Mouse (Mus musculus) stomach, embryonic 15.5 days (tissue): ENCODE data around the gene Gpbp1l1. TPM values are rescaled to one million over a fixed set of nuclear protein-coding genes. Genes with fewer than 3 reads are reported as not detected.

Source experiments
- ATAC-seq: fragments of 200-750 bp; cut with Nextera tagmentation; 2 replicates; pipeline ENCODE4 v1.8.0; 2017; ENCODE audit warnings: low read depth, moderate number of reproducible peaks, moderate TSS enrichment; ENCODE audit not compliant: insufficient read depth, low FRiP score
- H3K27ac ChIP-seq: fragments of 300-500 bp; sonication (generic); 2 replicates; pipeline ENCODE4 v1.5.1; 2015; ENCODE audit warnings: mild to moderate bottlenecking, inconsistent platforms
- H3K27me3 ChIP-seq: fragments of 300-500 bp; sonication (generic); replicated peaks from 2 replicates; pipeline ENCODE4 v1.6.1; 2015; ENCODE audit warnings: inconsistent platforms
- H3K36me3 ChIP-seq: fragments of 300-500 bp; sonication (generic); 2 replicates; pipeline ENCODE4 v1.6.1; 2015; ENCODE audit warnings: inconsistent platforms
- H3K4me1 ChIP-seq: fragments of 300-500 bp; sonication (generic); 2 replicates; pipeline ENCODE4 v1.6.1; 2015; ENCODE audit warnings: inconsistent platforms
- H3K4me2 ChIP-seq: fragments of 300-500 bp; sonication (generic); 2 replicates; pipeline ENCODE4 v1.6.1; 2015; ENCODE audit warnings: mild to moderate bottlenecking, inconsistent platforms
- H3K4me3 ChIP-seq: fragments of 300-500 bp; sonication (generic); replicated peaks from 2 replicates; pipeline ENCODE4 v1.5.1; 2015; ENCODE audit warnings: inconsistent platforms
- H3K9ac ChIP-seq: fragments of 300-500 bp; sonication (generic); 2 replicates; pipeline ENCODE4 v1.6.1; 2015; ENCODE audit warnings: inconsistent platforms
- H3K9me3 ChIP-seq: fragments of 300-500 bp; sonication (generic); 2 replicates; pipeline ENCODE4 v1.6.1; 2016; ENCODE audit warnings: inconsistent platforms
- WGBS: fragments of 180-500 bp; shearing (Covaris S2); methylation state at CpG from one replicate; pipeline ENCODE4 v1.1.7; 2015; 5-methylcytosine and 5-hydroxymethylcytosine counted together
- polyA plus RNA-seq: library from polyadenylated mRNA; unstranded; fragments of >200 nt; fragmentation: Nextera tagmentation; extraction: Ambion mirVana; gene quantifications from 2 replicates; pipeline ENCODE4 v1.2.1, GENCODE M21; 2015

The Gpbp1l1 gene
- polyA plus RNA-seq, 1 experiment from 2014 or later, result 28.9 TPM

DNA sequence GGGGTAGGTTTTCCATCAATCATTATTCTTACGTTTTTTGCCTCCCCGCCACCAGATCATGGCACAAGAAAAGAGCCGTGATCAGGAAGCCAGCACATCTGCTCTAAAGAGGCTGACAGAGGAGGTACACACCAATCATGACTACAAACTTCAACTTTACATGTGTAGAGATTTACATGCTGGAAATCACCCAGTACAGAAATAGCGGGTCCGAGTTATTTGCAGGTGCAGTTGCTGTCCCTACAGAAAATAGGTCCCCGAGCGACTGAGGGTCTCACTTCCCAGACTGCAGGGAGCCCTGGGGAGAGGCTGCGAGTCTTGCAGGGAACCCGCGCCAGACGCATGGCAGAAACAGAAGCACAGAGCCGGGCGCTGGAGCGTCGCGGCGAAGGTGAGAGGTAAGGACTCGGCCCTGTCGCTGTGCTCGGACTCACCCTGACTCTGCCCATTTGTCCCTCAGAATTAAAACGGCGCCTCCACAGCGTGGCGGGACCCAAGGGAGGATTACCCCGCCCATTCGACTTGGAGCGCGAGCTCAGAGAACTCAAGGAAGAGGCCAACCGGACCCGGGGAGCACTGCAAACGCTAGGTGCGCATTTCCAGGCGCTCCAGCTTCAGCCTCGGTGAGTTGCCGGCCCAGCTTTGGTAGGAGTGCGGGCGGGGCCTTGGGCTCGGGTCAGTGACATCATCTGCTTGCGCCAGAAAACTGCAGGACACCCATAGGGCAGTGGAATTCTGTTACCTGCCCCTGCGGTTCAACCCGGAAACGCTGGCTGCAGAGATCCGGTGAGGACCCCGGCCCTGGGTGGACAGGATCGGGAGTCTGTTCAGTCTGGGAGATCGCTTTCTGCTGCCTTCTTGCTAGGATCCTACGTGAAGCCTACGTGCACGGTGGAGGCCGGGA is 39.8 kb downstream of the Gpbp1l1 start:
- H3K9me3 ChIP-seq, result no peaks in the 10 kb centered on the region
- peak overlapping the region; percentile 94 for H3K4me2 ChIP-seq
- H3K4me3 ChIP-seq, result peak overlapping the region; percentile 58
- H3K36me3 ChIP-seq, result peaks cover 16% of the 10 kb centered on the region
- peaks cover 9% of the 10 kb centered on the region; the same call in 1 of the 2 replicates for H3K4me1 ChIP-seq
- peak overlapping the region; percentile 24 for H3K9ac ChIP-seq
- peak; percentile 97 for ATAC-seq
- WGBS, result under 1% methylated on average over 50 of the region's 50 CpGs
- no peaks in the 10 kb centered on the region for H3K27me3 ChIP-seq
- H3K27ac ChIP-seq, result peak overlapping the region; percentile 67

DNA sequence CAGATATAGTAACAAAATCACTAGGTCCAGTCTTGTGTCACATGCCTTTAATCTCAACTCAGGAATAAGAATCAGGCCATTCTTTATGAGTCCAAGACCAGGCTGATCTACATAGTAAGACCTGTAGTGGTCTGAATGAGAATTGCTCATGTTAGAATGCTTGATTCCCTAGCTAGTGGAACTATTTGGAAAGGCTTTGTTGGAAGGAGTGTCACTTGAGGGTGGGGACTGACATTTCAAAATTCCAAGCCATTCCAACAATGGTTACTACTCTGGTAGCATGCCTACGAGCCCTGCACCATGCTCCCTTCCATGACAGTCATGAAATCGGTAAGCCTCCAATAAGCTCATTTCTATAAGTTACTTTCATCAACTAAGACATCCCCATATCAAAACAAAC is 55.2 kb downstream of the Gpbp1l1 start:
- Histone ChIP-seq H3K36me3 (peaks cover 26% of the 10 kb centered on the region), H3K9me3 (no peaks in the 10 kb centered on the region), H3K4me3 (no peak overlapping the region), H3K27me3 (no peaks in the 10 kb centered on the region), H3K9ac (no peak overlapping the region), H3K4me1 (no peaks in the 10 kb centered on the region), H3K27ac (no peak overlapping the region), H3K4me2 (no peak overlapping the region)
- 96% methylated on average over 2 of the region's 2 CpGs for WGBS
- ATAC-seq, result no peak

DNA sequence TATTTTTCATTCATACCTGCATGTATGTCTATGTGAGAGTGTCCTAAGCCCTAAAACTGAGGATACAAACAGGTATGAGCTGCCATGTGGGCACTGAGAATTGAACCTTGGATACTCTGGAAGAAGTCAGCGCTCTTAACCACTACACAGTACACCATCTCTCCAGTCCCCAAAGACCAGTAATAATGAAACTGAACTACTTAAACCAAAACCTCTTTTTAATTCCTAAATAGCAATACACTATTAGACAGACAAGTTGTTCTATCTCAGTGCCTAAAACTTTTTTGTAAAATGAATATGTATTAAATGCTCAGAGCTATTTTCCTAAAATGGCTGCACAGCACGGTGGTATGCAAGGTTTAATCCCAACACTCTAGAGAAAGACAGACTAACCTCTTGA is 57.8 kb downstream of the Gpbp1l1 start:
- Histone ChIP-seq H3K4me1 (no peaks in the 10 kb centered on the region), H3K27ac (no peak overlapping the region), H3K4me3 (no peak overlapping the region), H3K9me3 (no peaks in the 10 kb centered on the region), H3K27me3 (no peaks in the 10 kb centered on the region), H3K9ac (no peak overlapping the region), H3K36me3 (peaks cover 16% of the 10 kb centered on the region), H3K4me2 (no peak overlapping the region)
- no peak for ATAC-seq
- 98% methylated on average over 2 of the region's 2 CpGs for WGBS

DNA sequence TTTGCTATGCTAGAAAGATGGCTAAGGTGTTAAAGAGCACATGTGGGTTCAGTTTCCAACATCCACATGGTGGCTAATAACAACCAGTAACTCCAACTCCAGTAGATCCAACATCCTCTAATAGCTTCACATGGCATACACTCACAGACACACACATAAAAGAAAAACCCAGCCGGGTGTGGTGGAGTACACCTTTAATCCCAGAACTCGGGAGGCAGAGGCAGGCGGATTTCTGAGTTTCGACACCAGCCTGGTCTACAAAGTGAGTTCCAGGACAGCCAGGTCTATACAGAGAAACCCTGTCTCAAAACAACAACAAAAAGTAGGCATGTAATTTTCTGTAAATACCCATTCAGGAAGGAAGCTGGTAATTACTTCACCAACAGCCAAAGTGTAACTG is 67.4 kb downstream of the Gpbp1l1 start:
- H3K4me1 ChIP-seq, result peaks cover 16% of the 10 kb centered on the region
- no peak overlapping the region for H3K4me3 ChIP-seq
- ATAC-seq, result no peak
- H3K27me3 ChIP-seq, result no peaks in the 10 kb centered on the region
- peaks cover 6% of the 10 kb centered on the region; the same call in 1 of the 2 replicates for H3K36me3 ChIP-seq
- no peak overlapping the region for H3K27ac ChIP-seq
- H3K9me3 ChIP-seq, result no peaks in the 10 kb centered on the region
- H3K4me2 ChIP-seq, result no peak overlapping the region
- WGBS, result 90% methylated on average over 4 of the region's 4 CpGs
- no peak overlapping the region for H3K9ac ChIP-seq

DNA sequence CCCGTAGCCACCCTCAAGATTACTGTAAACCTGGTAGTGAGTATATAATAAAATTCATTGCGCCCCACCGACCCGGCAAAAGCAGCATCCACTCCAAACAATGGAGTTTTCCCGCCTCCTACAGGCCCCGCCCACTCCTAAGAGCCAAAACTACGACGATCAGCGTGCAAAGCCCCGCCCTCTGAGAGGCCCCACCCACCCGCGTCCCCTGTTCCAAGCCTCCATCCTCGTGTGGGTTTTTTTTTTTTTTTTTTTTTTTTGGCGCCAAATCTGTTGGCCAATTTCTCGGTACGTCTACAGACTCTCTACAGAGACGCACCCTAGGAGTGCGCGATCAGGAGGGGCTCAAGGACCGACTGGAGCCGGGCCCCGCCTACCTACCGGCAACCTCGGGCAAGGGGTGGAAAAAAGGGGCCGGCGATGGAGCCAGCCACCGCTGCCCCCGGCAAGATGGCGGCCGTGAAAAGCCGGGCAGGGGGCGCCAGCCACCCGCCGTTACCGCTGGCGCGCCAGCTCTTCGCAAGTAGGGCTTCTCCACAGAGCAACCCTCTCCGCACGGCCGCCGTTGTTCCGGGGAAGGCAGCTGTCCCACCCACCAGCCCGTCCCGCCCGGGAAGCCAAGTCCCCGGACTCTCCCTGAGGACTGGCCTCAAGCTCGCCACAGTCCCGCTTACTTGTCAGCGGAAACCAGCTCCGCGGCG is 69.3 kb downstream of the Gpbp1l1 start:
- Histone ChIP-seq H3K9ac (peak overlapping the region; percentile 94), H3K36me3 (0 out of 2 replicates have a peak, but pooled peaks cover 3% of the 10 kb centered on the region), H3K4me1 (peaks cover 16% of the 10 kb centered on the region), H3K27me3 (no peaks in the 10 kb centered on the region), H3K4me3 (peak overlapping the region; percentile 97), H3K4me2 (peak overlapping the region; percentile 67), H3K27ac (peak overlapping the region; percentile 96), H3K9me3 (no peaks in the 10 kb centered on the region)
- under 1% methylated on average over 53 of the region's 53 CpGs for whole genome bisulfite sequencing
- ATAC-seq, result peak; percentile 73

DNA sequence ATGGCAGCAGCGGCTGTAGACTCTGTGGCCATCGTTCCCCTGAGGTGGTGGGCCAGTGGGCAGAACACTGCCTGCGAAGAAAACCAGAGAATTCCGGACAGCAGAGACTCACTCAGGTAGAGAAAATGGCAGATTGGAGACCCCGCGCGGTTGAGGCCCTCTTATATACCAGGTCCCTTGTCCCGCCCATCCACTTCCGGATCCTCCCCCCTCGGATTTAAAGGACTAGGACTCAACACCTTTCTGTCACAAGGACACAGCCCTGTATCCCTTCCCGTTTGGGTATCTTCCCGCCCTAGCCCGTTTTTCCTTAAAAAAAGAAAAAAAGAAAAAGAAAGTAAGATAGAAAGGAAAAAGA is 69.9 kb downstream of the Gpbp1l1 start:
- peak; percentile 89 for ATAC-seq
- WGBS, result 0% methylated on average over 13 of the region's 13 CpGs

DNA sequence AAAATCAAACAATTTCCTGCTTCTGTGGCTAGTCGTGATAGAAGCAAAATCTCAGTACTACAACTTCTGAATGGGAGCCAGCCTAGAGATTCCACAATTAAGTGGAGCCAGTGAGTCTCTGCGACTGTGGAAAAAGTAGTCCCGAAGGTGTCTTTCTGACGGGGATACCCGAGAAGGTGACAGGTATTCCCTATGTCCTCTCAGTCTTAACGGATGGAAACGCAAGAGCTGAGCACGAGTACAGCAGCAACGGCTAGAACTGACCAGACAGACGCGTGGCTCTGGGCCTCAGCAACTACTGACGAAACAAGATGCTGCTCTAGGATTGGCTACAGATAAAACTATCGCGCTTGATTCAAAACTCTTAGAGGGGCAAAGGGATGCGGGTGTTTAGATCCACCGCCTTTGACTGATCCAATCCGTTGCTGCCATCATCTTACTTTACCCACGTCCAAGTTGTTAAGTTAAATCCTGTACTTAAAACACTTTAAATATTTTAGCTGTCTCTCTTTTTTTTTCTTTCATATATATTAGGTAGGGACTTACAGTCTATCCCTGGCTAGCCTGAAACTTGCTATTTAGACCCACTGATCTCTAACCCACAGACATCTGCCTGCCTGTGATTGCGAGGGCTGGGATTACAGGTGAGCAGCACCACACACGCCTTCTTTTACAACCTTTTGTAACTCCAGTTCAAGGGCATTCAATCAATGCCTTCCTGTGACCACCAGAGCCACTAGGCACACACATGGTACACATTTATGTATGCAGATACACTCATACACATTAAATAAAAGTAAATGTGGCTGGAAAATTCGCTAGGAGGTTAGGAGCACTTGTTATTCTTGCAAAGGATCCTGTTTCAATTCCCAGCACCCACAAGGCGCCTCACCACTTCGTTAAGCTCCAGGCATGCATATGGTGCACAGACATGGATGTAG is 70.5 kb downstream of the Gpbp1l1 start, which contains the start of gene Nasp:
TSS of gene Nasp (minus strand) at position 220 of the 941 bp plus-strand sequence.
- Histone ChIP-seq H3K36me3 (0 out of 2 replicates have a peak, but pooled peaks cover under 1% of the 10 kb centered on the region), H3K4me3 (peak within 1 kb of the TSS; percentile 97), H3K27ac (peak within 1 kb of the TSS; percentile 96), H3K9me3 (no peaks in the 10 kb centered on the region), H3K9ac (peak within 1 kb of the TSS; percentile 94), H3K4me1 (peaks cover 16% of the 10 kb centered on the region), H3K4me2 (peak within 1 kb of the TSS; percentile 67), H3K27me3 (no peaks in the 10 kb centered on the region)
- WGBS, result 7% methylated on average over 23 of the region's 23 CpGs
- peak; percentile 91 for ATAC-seq

More for the DNA sequence above, 69.9 kb downstream of the Gpbp1l1 start:
- peak overlapping the region; percentile 67 for H3K4me2 ChIP-seq
- peak overlapping the region; percentile 97 for H3K4me3 ChIP-seq
- H3K9me3 ChIP-seq, result no peaks in the 10 kb centered on the region
- H3K9ac ChIP-seq, result peak overlapping the region; percentile 94
- H3K4me1 ChIP-seq, result peaks cover 16% of the 10 kb centered on the region
- no peaks in the 10 kb centered on the region for H3K36me3 ChIP-seq
- H3K27me3 ChIP-seq, result no peaks in the 10 kb centered on the region
- peak overlapping the region; percentile 96 for H3K27ac ChIP-seq

DNA sequence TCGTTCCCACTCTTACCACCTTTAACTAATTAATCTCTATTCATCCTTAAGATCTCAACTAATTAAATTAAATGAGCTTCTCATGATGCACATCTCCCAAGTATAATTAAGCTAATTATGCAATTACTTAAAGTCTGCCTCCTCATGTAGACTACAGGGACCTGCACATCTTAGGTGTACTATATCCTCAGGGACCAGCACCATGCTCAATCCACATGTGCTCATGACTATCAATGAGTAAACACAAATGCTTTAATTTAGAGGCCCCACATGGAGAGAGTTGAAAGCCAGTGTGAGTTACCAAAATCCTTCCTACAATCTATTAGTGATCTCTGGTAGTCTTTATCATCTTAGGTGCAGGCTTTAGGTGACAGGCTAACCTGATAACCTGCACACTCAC is 77.7 kb downstream of the Gpbp1l1 start:
- H3K4me1 ChIP-seq, result no peaks in the 10 kb centered on the region
- H3K9me3 ChIP-seq, result no peaks in the 10 kb centered on the region
- H3K27ac ChIP-seq, result no peak overlapping the region
- no peaks in the 10 kb centered on the region for H3K27me3 ChIP-seq
- no peak overlapping the region for H3K4me2 ChIP-seq
- ATAC-seq, result no peak
- H3K4me3 ChIP-seq, result no peak overlapping the region
- H3K9ac ChIP-seq, result no peak overlapping the region
- WGBS, result 93% methylated on average over 1 of the region's 1 CpGs
- H3K36me3 ChIP-seq, result peaks cover 57% of the 10 kb centered on the region

DNA sequence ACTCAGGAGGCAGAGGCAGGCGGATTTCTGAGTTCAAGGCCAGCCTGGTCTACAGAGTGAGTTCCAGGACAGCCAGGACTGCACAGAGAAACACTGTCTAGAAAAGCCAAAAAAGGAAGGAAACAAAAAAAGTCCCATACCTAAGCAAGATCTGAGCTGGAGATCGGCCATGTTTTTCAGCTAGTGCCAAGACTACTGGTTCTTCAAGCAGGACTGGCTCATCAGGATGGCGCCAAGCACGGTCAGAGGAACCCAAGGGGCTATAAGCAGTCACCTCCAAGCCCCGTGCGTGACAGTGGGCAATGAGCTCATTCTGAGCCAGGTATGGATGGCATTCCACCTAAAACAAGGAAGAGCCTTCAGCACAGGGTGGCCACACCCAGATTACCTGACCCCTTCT is 81.4 kb downstream of the Gpbp1l1 start:
- Histone ChIP-seq H3K9me3 (no peaks in the 10 kb centered on the region), H3K36me3 (peaks cover 82% of the 10 kb centered on the region)

DNA sequence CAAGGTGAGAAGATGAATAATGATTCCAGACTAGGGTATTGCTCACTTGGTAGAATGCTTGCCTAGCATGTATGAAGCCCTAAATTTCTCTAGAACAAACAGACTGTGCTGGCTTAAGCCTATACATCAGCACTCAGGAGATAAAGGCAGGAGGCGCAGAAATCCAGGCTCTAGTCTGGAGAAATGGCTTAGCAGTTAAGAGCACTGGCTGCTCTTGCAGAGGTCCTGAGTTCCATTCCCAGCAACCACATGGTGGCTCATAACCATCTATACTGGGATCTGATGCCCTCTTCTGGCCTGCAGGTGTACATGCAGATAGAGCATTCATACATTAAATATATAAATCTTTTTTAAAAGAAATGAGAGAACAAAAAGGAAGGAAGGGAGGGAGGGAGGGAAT is 84.6 kb downstream of the Gpbp1l1 start:
- H3K4me3 ChIP-seq, result no peak overlapping the region
- no peak overlapping the region for H3K4me2 ChIP-seq
- no peak for ATAC-seq
- no peaks in the 10 kb centered on the region for H3K27me3 ChIP-seq
- no peaks in the 10 kb centered on the region for H3K9me3 ChIP-seq
- no peak overlapping the region for H3K27ac ChIP-seq
- H3K9ac ChIP-seq, result no peak overlapping the region
- peaks cover 55% of the 10 kb centered on the region for H3K36me3 ChIP-seq
- H3K4me1 ChIP-seq, result no peaks in the 10 kb centered on the region; the same call in 1 of the 2 replicates
- WGBS, result 97% methylated on average over 1 of the region's 1 CpGs

More for the DNA sequence above, 81.4 kb downstream of the Gpbp1l1 start:
- Histone ChIP-seq H3K4me1 (no peaks in the 10 kb centered on the region), H3K4me2 (no peak overlapping the region), H3K27ac (no peak overlapping the region), H3K4me3 (no peak overlapping the region), H3K27me3 (no peaks in the 10 kb centered on the region), H3K9ac (no peak overlapping the region)
- ATAC-seq, result 0 out of 2 replicates have a peak, but pooled peaks have one; percentile 35
- WGBS, result 93% methylated on average over 6 of the region's 6 CpGs
